In genomic region chrX:36833397-36834084, GRCm38 (mm10) we compare ENCODE assay signal across 8 mouse cellular contexts. TPM values are rescaled to one million over a fixed set of nuclear protein-coding genes. Genes with fewer than 3 reads are reported as not detected.
DNase-seq lines count a peak whose midpoint lies in the region; ATAC-seq and TF ChIP-seq lines count a peak whose summit lies in the region.

No protein-coding gene starts in this region.

- intact Hi-C loops in heart, postnatal 25 days (cut with DNase I): loop anchor here (5.0 kb wide), 2 partner anchors 79 to 189 kb away; no protein-coding TSS in a partner anchor

- WGBS in kidney, adult 2 months: 23% methylated on average over 19 of the region's 19 CpGs
- 26% methylated on average over 19 of the region's 19 CpGs for WGBS in limb, embryonic 12.5 days
- WGBS in midbrain, embryonic 14.5 days: 26% methylated on average over 19 of the region's 19 CpGs

- H3K36me3 ChIP-seq in kidney, adult 2 months (ENCODE audit: control insufficient read depth, insufficient read depth, low read length): no peaks in the 10 kb centered on the region
- no peaks in the 10 kb centered on the region for H3K36me3 ChIP-seq in limb, embryonic 12.5 days
- H3K36me3 ChIP-seq in midbrain, embryonic 14.5 days (ENCODE audit: control insufficient read depth, insufficient read depth, low read length): no peaks in the 10 kb centered on the region

- no peaks in the 10 kb centered on the region for H3K27me3 ChIP-seq in kidney, adult 2 months (replicated peaks; ENCODE audit: control insufficient read depth, insufficient read depth, low read length)
- no peaks in the 10 kb centered on the region for H3K27me3 ChIP-seq in limb, embryonic 12.5 days
- no peaks in the 10 kb centered on the region for H3K27me3 ChIP-seq in midbrain, embryonic 14.5 days (ENCODE audit: control insufficient read depth, insufficient read depth, low read length)

- TF ChIP-seq POLR2A in cortical plate, adult 2 months (IDR thresholded peaks at IDR 0.05; ENCODE audit: extremely low read depth, insufficient read depth, low read length): no peak
- TF ChIP-seq POLR2A in kidney, adult 2 months (IDR thresholded peaks at IDR 0.05; ENCODE audit: low read depth, low read length): no peak

- DNase-seq in heart, adult 11 months: peak; percentile 88
- no peak for DNase-seq in heart, postnatal 25 days (ENCODE audit: low spot score)
- DNase-seq in gastrocnemius, postnatal 4 days (ENCODE audit: low spot score in 2 of 2): peak; percentile 23 to 52
- peak; percentile 63 for DNase-seq in kidney, adult 2 months
- peak; percentile 84 for DNase-seq in midbrain, embryonic 14.5 days
- peak; percentile 36 to 68 for DNase-seq in spleen, postnatal 14 days (ENCODE audit: low spot score in 2 of 2)

- peak overlapping the region; percentile 48 for H3K4me2 ChIP-seq in limb, embryonic 12.5 days
- peak overlapping the region; percentile 52 for H3K4me2 ChIP-seq in midbrain, embryonic 14.5 days (ENCODE audit: low read length)

- peak; percentile 54 for TF ChIP-seq CTCF in cortical plate, adult 2 months (IDR thresholded peaks at IDR 0.05; ENCODE audit: extremely low read depth, insufficient read depth, low read length)
- peak; percentile 58 for TF ChIP-seq CTCF in kidney, adult 2 months (conservative IDR thresholded peaks at IDR 0.05; ENCODE audit: insufficient read depth, insufficient read length, low read depth, low read length)

- ATAC-seq in limb, embryonic 12.5 days (ENCODE audit: insufficient number of reproducible peaks, insufficient read depth, low FRiP score, low TSS enrichment, low read depth): no peak
- ATAC-seq in midbrain, embryonic 14.5 days (ENCODE audit: low FRiP score, low TSS enrichment): peak; percentile 63; the same call in 1 of the 2 replicates

- no peak overlapping the region; the same call in 1 of the 2 replicates for H3K9ac ChIP-seq in limb, embryonic 12.5 days (replicated peaks)
- no peak overlapping the region; the same call in 1 of the 2 replicates for H3K9ac ChIP-seq in midbrain, embryonic 14.5 days (replicated peaks; ENCODE audit: low read length)

- no peak overlapping the region; the same call in 1 of the 2 replicates for H3K4me3 ChIP-seq in cortical plate, adult 2 months (ENCODE audit: insufficient read depth, low read length)
- H3K4me3 ChIP-seq in kidney, adult 2 months (ENCODE audit: insufficient read depth, low read depth, low read length): no peak overlapping the region
- H3K4me3 ChIP-seq in limb, embryonic 12.5 days (replicated peaks): peak overlapping the region; percentile 21; the same call in 1 of the 2 replicates
- H3K4me3 ChIP-seq in midbrain, embryonic 14.5 days (replicated peaks; ENCODE audit: low read depth, low read length): peak overlapping the region; percentile 24; the same call in 1 of the 2 replicates

- no peak overlapping the region for H3K27ac ChIP-seq in cortical plate, adult 2 months (ENCODE audit: insufficient read depth, low read length)
- no peak overlapping the region for H3K27ac ChIP-seq in kidney, adult 2 months (ENCODE audit: insufficient read depth, low read depth, low read length)
- H3K27ac ChIP-seq in limb, embryonic 12.5 days: 0 out of 2 replicates have a peak overlapping the region, but pooled peaks have one; percentile 53
- peak overlapping the region; percentile 42; the same call in 1 of the 2 replicates for H3K27ac ChIP-seq in midbrain, embryonic 14.5 days (replicated peaks; ENCODE audit: low read depth, low read length)

- no peaks in the 10 kb centered on the region for H3K9me3 ChIP-seq in limb, embryonic 12.5 days
- H3K9me3 ChIP-seq in midbrain, embryonic 14.5 days (ENCODE audit: control insufficient read depth, low read length): no peaks in the 10 kb centered on the region

- H3K4me1 ChIP-seq in cortical plate, adult 2 months (ENCODE audit: control insufficient read depth, insufficient read depth, low read length): no peaks in the 10 kb centered on the region
- no peaks in the 10 kb centered on the region; the same call in 1 of the 2 replicates for H3K4me1 ChIP-seq in kidney, adult 2 months (ENCODE audit: control insufficient read depth, insufficient read depth, low read length)
- H3K4me1 ChIP-seq in limb, embryonic 12.5 days (replicated peaks): no peaks in the 10 kb centered on the region
- no peaks in the 10 kb centered on the region for H3K4me1 ChIP-seq in midbrain, embryonic 14.5 days (ENCODE audit: control insufficient read depth, insufficient read depth, low read length)

RNA-seq across cellular contexts. Expression of gene Slc25a5, which starts 38.1 kb away (rescaled TPM):
- 100 to 1,000 TPM; 473 to 488 TPM for total RNA-seq in heart, postnatal 25 days (2021)
- 418 and 428 TPM in 2 replicates for polyA plus RNA-seq in cortical plate, adult 2 months (2012; rRNA removed)
- 100 to 1,000 TPM; 291 to 333 TPM for total RNA-seq in gastrocnemius, postnatal 4 days (2021)
- polyA plus RNA-seq in kidney, adult 2 months (2012; rRNA removed): 1,901 and 2,104 TPM in 2 replicates
- polyA plus RNA-seq in limb, embryonic 12.5 days (2016; fragmentation: Nextera tagmentation; extraction: Ambion mirVana): 417 and 433 TPM in 2 replicates
- polyA plus RNA-seq in midbrain, embryonic 14.5 days (2014; fragmentation: Nextera tagmentation; extraction: Ambion mirVana): 552 and 571 TPM in 2 replicates

RNA-seq across cellular contexts. Expression of gene Ube2a, which starts 40.2 kb away (rescaled TPM):
- total RNA-seq in heart, postnatal 25 days (2021): 10 to 100 TPM; 67.5 to 77.9 TPM
- 41.1 and 44.7 TPM in 2 replicates for polyA plus RNA-seq in cortical plate, adult 2 months (2012; rRNA removed)
- total RNA-seq in gastrocnemius, postnatal 4 days (2021): 10 to 100 TPM; 40.0 to 50.1 TPM
- polyA plus RNA-seq in kidney, adult 2 months (2012; rRNA removed): 33.1 and 44.2 TPM in 2 replicates
- polyA plus RNA-seq in limb, embryonic 12.5 days (2016; fragmentation: Nextera tagmentation; extraction: Ambion mirVana): 123 and 124 TPM in 2 replicates
- 130 and 132 TPM in 2 replicates for polyA plus RNA-seq in midbrain, embryonic 14.5 days (2014; fragmentation: Nextera tagmentation; extraction: Ambion mirVana)

RNA-seq across cellular contexts. Expression of gene C330007P06Rik, which starts 40.4 kb away (rescaled TPM):
- 10 to 100 TPM; 15.3 to 17.5 TPM for total RNA-seq in heart, postnatal 25 days (2021)
- 23.2 and 26.0 TPM in 2 replicates for polyA plus RNA-seq in cortical plate, adult 2 months (2012; rRNA removed)
- total RNA-seq in gastrocnemius, postnatal 4 days (2021): 10 to 100 TPM; 16.1 to 16.8 TPM
- 13.6 and 17.8 TPM in 2 replicates for polyA plus RNA-seq in kidney, adult 2 months (2012; rRNA removed)
- 32.9 and 33.2 TPM in 2 replicates for polyA plus RNA-seq in limb, embryonic 12.5 days (2016; fragmentation: Nextera tagmentation; extraction: Ambion mirVana)
- 15.7 and 23.0 TPM in 2 replicates for polyA plus RNA-seq in midbrain, embryonic 14.5 days (2014; fragmentation: Nextera tagmentation; extraction: Ambion mirVana)

Comparison
In these comparisons a context has a peak if more than half of its experiments do, and no peak if none do; other contexts are left out.
1. H3K27ac ChIP-seq: peak in limb, embryonic 12.5 days (single experiment) and midbrain, embryonic 14.5 days (single experiment); none in cortical plate, adult 2 months (single experiment) and kidney, adult 2 months (single experiment).
2. H3K4me3 ChIP-seq: peak in limb, embryonic 12.5 days (single experiment) and midbrain, embryonic 14.5 days (single experiment); none in cortical plate, adult 2 months (single experiment) and kidney, adult 2 months (single experiment).